In the genomic region with DNA sequence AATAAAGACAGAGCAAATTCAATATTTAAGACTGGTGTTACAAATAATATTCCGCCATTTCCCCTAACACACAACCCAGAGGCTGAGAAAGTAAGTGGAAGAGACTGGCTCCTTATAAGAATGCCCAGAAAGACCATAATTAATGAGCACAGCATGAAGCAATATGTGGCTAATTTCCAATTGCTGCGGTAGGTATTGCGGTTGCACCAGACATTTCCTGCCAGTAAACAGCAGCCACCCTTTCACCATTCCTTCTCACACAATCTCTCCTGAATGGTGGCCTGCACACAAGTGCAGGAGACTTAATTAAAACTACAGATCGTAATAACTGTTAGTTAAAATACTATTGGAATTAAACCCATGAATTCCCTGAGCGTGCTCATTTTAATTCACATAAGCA, we compare ENCODE assay signal across 25 mouse cellular contexts.
"Had no signal": no experiment of that assay in that cellular context is flagged by ENCODE, and none has a peak within 500 bp of the region (broad histone marks: within the 10 kb centered on the region; RNA-seq: fewer than 3 reads in every experiment).

No protein-coding gene starts in this region.

- H3K27me3 ChIP-seq: heart, embryonic 12.5 days; hindbrain, embryonic 12.5 days; intestine, embryonic 15.5 days; limb, embryonic 12.5 days; liver, embryonic 13.5 days had no signal

- H3K9me3 ChIP-seq: heart, embryonic 12.5 days; hindbrain, embryonic 10.5 days; hindbrain, embryonic 12.5 days; intestine, embryonic 15.5 days; limb, embryonic 10.5 days; limb, embryonic 12.5 days; liver, embryonic 13.5 days had no signal

- H3K36me3 ChIP-seq: heart, embryonic 12.5 days; hindbrain, embryonic 10.5 days; hindbrain, embryonic 12.5 days; intestine, embryonic 15.5 days; limb, embryonic 10.5 days; limb, embryonic 12.5 days; liver, embryonic 13.5 days had no signal

- H3K4me3 ChIP-seq: heart, adult 2 months; heart, embryonic 12.5 days; hindbrain, embryonic 10.5 days; hindbrain, embryonic 12.5 days; intestine, embryonic 15.5 days; layer of hippocampus, adult 2 months; limb, embryonic 10.5 days; limb, embryonic 12.5 days; liver, embryonic 13.5 days had no signal

- H3K27ac ChIP-seq: heart, adult 2 months; hindbrain, embryonic 10.5 days; hindbrain, embryonic 12.5 days; hindbrain, embryonic 14.5 days; intestine, embryonic 15.5 days; layer of hippocampus, adult 2 months; limb, embryonic 10.5 days; limb, embryonic 12.5 days; liver, embryonic 13.5 days had no signal

- DNase-seq: gastrocnemius, postnatal 14 days; gastrocnemius, postnatal 36 days; heart, adult 2 months; heart, postnatal 10 days; heart, postnatal 4 days; kidney, adult 18-20 months; kidney, adult 8-10 months; kidney, postnatal 10 days; kidney, postnatal 25 days; kidney, postnatal 4 days; layer of hippocampus, postnatal 36 days; liver; liver, embryonic 13.5 days had no signal

- H3K4me2 ChIP-seq: heart, embryonic 12.5 days; hindbrain, embryonic 12.5 days; hindbrain, embryonic 14.5 days; intestine, embryonic 15.5 days; limb, embryonic 12.5 days; liver, embryonic 11.5 days; liver, embryonic 13.5 days had no signal

- ATAC-seq: hindbrain, embryonic 16.5 days; inflammation-experienced regulatory T-cells, adult 6 months; intestine, embryonic 15.5 days; intestine, postnatal 0 days had no signal

- H3K4me1 ChIP-seq: heart, embryonic 12.5 days; hindbrain, embryonic 10.5 days; hindbrain, embryonic 12.5 days; intestine, embryonic 15.5 days; limb, embryonic 10.5 days; limb, embryonic 12.5 days; liver, embryonic 13.5 days had no signal
